Mouse (Mus musculus) bone marrow, adult 2 months (tissue): Measurements from ENCODE around the gene Lrrc3b. TPM values are rescaled to one million over a fixed set of nuclear protein-coding genes. Genes with fewer than 3 reads are reported as not detected.

Experiments
- H3K27ac ChIP-seq: fragments of 200-500 bp; 2 replicates; pipeline ENCODE4 v1.5.1; 2012; ENCODE audit warnings: low read depth, mild to moderate bottlenecking, control low read depth, inconsistent platforms, low read length; ENCODE audit not compliant: control insufficient read depth, poor library complexity, insufficient read depth
- H3K4me1 ChIP-seq: fragments of 200-500 bp; 2 replicates; pipeline ENCODE4 v1.6.1; 2011; ENCODE audit warnings: low read length; ENCODE audit not compliant: control insufficient read depth, insufficient read depth
- H3K4me3 ChIP-seq: fragments of 200-500 bp; replicated peaks from 2 replicates; pipeline ENCODE3; 2011; ENCODE audit warnings: mild to moderate bottlenecking, low read depth, low read length, control low read depth; ENCODE audit not compliant: control insufficient read depth
- CTCF ChIP-seq: fragments of 200-500 bp; IDR thresholded peaks from 2 replicates; pipeline ENCODE4 v1.5.1; 2011; ENCODE audit warnings: low read length, control low read depth; ENCODE audit not compliant: control insufficient read depth, insufficient read depth
- POLR2A ChIP-seq: fragments of 200-500 bp; IDR thresholded peaks from 2 replicates; pipeline ENCODE4 v1.6.1; 2011; ENCODE audit warnings: low read depth, mild to moderate bottlenecking, control low read depth, low read length, borderline replicate concordance; ENCODE audit not compliant: control insufficient read depth
- WGBS: fragments of 180-500 bp; shearing (Covaris S2); methylation state at CpG from one replicate; pipeline ENCODE4 v1.1.7; 2018; 5-methylcytosine and 5-hydroxymethylcytosine counted together
- polyA plus RNA-seq: library from polyadenylated mRNA; stranded (reverse); fragments of >200 nt; gene quantifications from 2 replicates; pipeline ENCODE4 v1.2.4, GENCODE M21; 2011; ENCODE audit warnings: low replicate concordance; ENCODE audit not compliant: missing spikeins, insufficient read depth, insufficient read length

Gene Lrrc3b
- polyA plus RNA-seq, 1 experiment: not detected

DNA sequence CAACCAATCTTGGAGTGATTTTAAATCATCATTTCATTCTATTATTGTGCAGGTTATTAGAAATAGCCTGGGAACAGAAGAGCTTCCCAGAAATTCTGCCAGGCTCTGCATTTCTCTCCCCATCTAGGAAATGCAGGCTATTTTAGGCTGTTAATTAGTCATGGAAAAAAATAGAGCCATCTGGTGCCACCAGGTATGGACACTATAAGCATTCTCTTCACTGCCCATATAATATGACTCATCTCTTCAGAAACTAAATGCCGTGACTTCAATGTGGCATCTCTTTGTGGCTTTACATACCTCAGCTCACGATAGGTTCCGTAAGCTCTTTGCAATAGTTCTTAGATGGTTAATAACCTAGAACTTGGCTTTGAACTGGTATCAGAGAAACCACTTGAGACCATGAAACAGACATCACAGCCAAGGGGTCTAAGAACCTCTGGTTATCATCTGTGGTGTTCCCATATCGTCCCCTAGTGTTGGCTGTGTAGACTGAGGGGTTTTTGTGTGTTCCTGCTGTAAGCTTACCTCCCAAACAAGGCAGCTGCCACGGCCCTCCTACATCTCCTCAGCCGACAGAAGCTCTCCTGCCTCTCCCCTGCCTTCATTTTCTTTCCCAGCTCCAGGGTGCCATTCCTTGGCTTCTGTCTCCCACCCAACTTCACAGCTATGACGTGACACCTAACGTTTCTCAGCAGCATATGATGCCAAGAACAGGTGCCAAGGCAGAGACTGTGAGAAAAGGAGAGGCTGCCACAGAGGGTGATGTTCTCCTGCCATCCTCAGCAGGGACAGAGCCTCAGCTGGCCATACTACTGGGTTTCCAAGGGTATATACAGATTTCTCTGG lies 27.9 kb downstream of the Lrrc3b start:
- TF ChIP-seq CTCF (no peak), POLR2A (no peak)
- Histone ChIP-seq H3K4me1 (no peaks in the 10 kb centered on the region), H3K27ac (no peak overlapping the region), H3K4me3 (no peak overlapping the region)
- WGBS: 72% methylated on average over 8 of the region's 8 CpGs

DNA sequence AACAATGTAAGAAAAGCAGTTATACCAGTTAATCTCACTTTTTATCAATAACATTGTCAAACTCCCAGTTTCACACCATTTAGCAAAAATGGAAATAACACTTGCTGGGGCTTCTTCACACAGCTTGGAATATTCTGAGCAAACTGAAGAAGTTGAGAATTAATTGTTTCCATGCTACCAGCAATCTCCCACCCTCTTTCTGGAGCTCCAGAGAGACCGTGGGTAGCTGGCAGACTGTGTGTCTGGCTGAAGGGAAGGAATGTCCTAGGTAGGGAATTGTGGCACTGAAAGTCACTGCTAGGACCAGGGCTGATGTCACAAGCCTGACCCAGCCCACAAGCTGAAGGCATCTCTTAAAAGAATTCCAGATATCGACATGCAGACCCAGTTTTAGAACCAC lies 53.3 kb downstream of the Lrrc3b start:
- WGBS: 74% methylated on average over 2 of the region's 2 CpGs
- Histone ChIP-seq H3K4me3 (no peak overlapping the region), H3K27ac (no peak overlapping the region), H3K4me1 (no peaks in the 10 kb centered on the region)
- TF ChIP-seq POLR2A (no peak), CTCF (no peak)

DNA sequence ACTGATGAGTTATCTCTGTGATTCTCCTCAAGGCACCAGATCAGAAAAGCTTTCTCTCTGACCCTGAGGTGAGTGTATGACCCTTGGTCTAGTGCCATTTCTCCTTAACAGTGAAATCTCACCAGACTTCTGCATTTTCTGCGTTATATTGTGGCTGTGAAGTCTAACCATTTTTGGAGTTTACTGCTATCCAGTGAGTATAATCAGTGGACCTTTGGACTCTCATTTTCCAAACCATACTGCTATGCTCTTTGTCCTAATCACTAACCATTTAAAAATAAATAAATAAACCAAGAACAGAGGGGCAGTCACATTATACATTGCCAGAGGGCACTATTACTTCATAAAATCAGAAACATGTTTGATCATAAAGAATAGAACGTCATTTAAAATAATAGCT lies 53.8 kb downstream of the Lrrc3b start:
- no peak overlapping the region for H3K27ac ChIP-seq
- WGBS: 73% methylated on average over 2 of the region's 2 CpGs
- H3K4me1 ChIP-seq: no peaks in the 10 kb centered on the region
- TF ChIP-seq POLR2A (no peak), CTCF (no peak)
- no peak overlapping the region for H3K4me3 ChIP-seq

DNA sequence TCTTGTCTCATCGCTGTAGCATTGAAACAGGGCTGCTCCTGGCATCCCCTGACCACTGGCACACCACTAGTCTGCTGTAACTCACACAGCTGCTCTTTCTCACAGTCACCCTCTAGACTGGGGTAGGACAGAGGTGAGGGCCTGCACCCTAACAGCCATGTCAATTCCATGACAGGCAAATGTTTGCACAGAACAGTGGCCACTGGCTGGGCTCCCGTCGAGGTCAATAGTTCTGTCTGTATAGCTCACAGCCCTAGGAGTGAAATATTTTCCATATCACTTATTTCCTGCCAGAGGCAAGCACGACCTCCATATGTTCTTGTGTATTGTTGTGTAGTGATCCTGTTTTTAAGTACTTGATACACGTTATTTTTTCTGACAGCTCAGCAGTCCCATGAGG lies 54.3 kb downstream of the Lrrc3b start:
- TF ChIP-seq POLR2A: no peak
- TF ChIP-seq CTCF: no peak
- Histone ChIP-seq H3K27ac (no peak overlapping the region), H3K4me3 (no peak overlapping the region), H3K4me1 (no peaks in the 10 kb centered on the region)
- WGBS: 65% methylated on average over 5 of the region's 5 CpGs

DNA sequence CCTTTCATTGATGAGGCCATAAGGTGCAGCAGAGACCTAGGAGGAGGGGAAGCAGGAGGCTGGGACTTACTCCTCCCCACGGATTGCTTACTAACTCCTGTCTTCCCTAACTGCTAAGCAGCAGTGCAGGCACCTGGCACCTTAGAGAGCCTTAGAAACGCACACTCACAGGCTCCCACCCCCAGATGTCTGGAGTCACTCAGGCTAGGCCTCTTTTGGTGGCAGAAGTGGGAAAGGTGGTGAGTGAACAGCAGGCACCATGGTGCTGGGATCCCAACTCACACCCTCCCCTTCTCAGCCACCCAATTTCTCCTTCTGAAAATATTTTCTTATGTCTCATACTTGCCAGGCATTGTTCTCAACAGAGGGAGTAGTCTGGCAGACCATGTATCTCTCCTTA lies 55.7 kb downstream of the Lrrc3b start:
- no peak overlapping the region for H3K4me3 ChIP-seq
- no peak overlapping the region for H3K27ac ChIP-seq
- TF ChIP-seq POLR2A (no peak), CTCF (no peak)
- no peaks in the 10 kb centered on the region for H3K4me1 ChIP-seq
- 32% methylated on average over 2 of the region's 2 CpGs for WGBS

DNA sequence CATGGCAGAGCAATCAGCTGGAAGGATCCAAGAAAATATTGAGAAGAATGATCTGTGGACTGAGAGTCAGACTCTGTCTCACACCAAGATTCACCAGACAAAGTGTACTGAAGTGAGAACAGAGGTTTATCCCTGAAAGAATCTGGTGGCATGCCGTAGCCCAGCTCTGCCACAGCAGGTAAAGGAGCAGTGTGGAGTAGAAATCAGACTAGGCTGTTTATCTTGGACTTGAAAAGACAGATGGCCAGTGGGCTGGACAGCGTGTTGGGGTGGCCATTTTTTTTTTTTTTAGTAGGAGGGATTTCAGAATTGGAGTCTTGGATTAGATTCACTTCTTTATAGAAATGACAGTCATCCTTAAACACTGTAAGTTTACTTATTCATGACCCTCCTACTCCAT lies 61.4 kb downstream of the Lrrc3b start:
- 73% methylated on average over 2 of the region's 2 CpGs for WGBS
- no peak overlapping the region for H3K27ac ChIP-seq
- TF ChIP-seq CTCF (no peak), POLR2A (no peak)

DNA sequence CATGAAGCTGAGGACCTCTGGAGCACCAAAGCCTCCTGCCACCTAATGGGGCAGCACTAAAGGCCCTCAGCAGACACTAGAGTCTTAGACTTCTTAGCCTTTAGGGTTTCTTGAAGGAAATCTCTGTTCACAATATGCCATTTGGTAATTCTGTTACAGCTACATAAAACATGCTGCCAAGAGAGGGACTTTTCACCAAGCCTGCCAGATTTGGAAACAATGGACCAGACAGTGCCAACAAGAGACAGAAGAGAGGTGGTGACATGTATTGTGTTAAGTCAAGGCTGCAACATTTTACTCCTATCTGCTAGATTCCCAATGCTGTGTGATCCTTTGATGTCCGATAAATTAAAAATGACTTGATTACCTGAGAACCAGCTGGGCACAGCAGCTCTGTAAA lies 62.0 kb downstream of the Lrrc3b start:
- Histone ChIP-seq H3K4me1 (no peaks in the 10 kb centered on the region), H3K27ac (no peak overlapping the region), H3K4me3 (no peak overlapping the region)
- TF ChIP-seq POLR2A: no peak
- no peak for TF ChIP-seq CTCF
- WGBS: 72% methylated on average over 1 of the region's 1 CpGs

More for the DNA sequence above, 61.4 kb downstream of the Lrrc3b start:
- Histone ChIP-seq H3K4me3 (no peak overlapping the region), H3K4me1 (no peaks in the 10 kb centered on the region)

DNA sequence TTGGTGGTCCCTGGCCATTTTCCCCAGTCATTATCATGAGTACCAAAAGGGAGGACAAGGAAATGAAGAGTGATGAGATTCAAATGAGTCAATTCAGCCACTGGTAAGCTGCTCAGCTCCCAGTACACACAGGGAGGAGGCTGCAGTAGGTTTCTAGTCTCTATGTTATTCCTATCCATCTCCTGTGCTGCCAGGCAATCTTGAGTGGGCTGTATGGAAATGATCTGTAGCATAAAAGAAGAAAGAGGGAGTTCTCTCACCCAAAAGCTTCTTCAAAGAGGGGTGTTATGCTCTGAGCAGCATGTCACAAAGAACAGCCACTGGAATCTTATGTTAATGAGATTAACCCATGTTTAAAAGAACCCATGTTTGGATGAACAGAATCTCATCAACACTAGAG lies 64.5 kb downstream of the Lrrc3b start:
- TF ChIP-seq CTCF: no peak
- no peak for TF ChIP-seq POLR2A
- no peak overlapping the region for H3K4me3 ChIP-seq
- H3K4me1 ChIP-seq: no peaks in the 10 kb centered on the region
- H3K27ac ChIP-seq: no peak overlapping the region
